Mouse (Mus musculus) CH12.LX (cell line): ENCODE results near the gene Tmbim6. TPM values are rescaled to one million over a fixed set of nuclear protein-coding genes. Genes with fewer than 3 reads are reported as not detected.

ENCODE experiments used
- DNase-seq: peaks from one replicate; pipeline ENCODE4 v3.0.0-alpha.2; 2013; ENCODE audit errors: extremely low read depth
- H3K27ac ChIP-seq: 2 replicates; pipeline ENCODE4 v1.5.1; 2012; ENCODE audit warnings: low read depth, mild to moderate bottlenecking, control low read depth, moderate library complexity; ENCODE audit not compliant: insufficient read depth
- H3K27me3 ChIP-seq: replicated peaks from 2 replicates; pipeline ENCODE3; 2012; ENCODE audit warnings: inconsistent platforms
- H3K36me3 ChIP-seq, 2 experiments: replicated peaks in 1 of 2; 2 replicates each; pipeline versions ENCODE3 to v1.6.1; 2012; ENCODE audit warnings: inconsistent platforms in 1 of 2, low read length in 1 of 2, mild to moderate bottlenecking in 1 of 2, mixed read lengths in 1 of 2, moderate library complexity in 1 of 2; ENCODE audit not compliant: control insufficient read depth in 1 of 2, insufficient read depth in 1 of 2
- H3K4me1 ChIP-seq, 2 experiments: 2 replicates each; pipeline ENCODE4 v1.6.1; 2012; ENCODE audit warnings: inconsistent platforms in 1 of 2, moderate library complexity in 1 of 2; ENCODE audit not compliant: insufficient read depth in 2 of 2, control insufficient read depth in 1 of 2
- H3K4me2 ChIP-seq: 2 replicates; pipeline ENCODE4 v1.6.1; 2012; ENCODE audit warnings: low read depth, mild to moderate bottlenecking, control low read depth; ENCODE audit not compliant: poor library complexity, insufficient read depth, severe bottlenecking
- H3K4me3 ChIP-seq, 3 experiments: fragments of 150-350 bp in 1 of 3; sonication (generic) in 1 of 3; replicated peaks in 1 of 3; 2 replicates each; pipeline versions ENCODE3 to v1.5.1; 2011 to 2012; ENCODE audit warnings: low read depth in 2 of 3, low read length in 2 of 3, mild to moderate bottlenecking in 2 of 3, moderate library complexity in 2 of 3, control low read depth in 1 of 3, improper control_type of control experiment in 1 of 3, inconsistent platforms in 1 of 3, mixed read lengths in 1 of 3; ENCODE audit not compliant: poor library complexity in 1 of 3
- H3K79me2 ChIP-seq: replicated peaks from 2 replicates; pipeline ENCODE4 v1.6.1; 2012; ENCODE audit warnings: mild to moderate bottlenecking, moderate library complexity; ENCODE audit not compliant: control insufficient read depth, poor library complexity, insufficient read depth, severe bottlenecking; ENCODE audit errors: extremely low read depth
- H3K9ac ChIP-seq: 2 replicates; pipeline ENCODE4 v1.6.1; 2012; ENCODE audit warnings: low read depth, mild to moderate bottlenecking, control low read depth, moderate library complexity; ENCODE audit not compliant: insufficient read depth
- H3K9me3 ChIP-seq: replicated peaks from 2 replicates; pipeline ENCODE3; 2012; ENCODE audit warnings: low read length, inconsistent platforms, mixed read lengths
- CHD1 ChIP-seq: IDR thresholded peaks from 2 replicates; pipeline ENCODE4 v1.6.1; 2012; ENCODE audit warnings: low read depth, low read length, improper control_type of control experiment, inconsistent platforms
- CTCF ChIP-seq, 2 experiments: IDR thresholded peaks in 1 of 2; conservative IDR thresholded peaks in 1 of 2; 2 replicates each; pipeline ENCODE4 v1.5.1; 2011 to 2012; ENCODE audit warnings: low read depth in 2 of 2, low read length in 2 of 2, improper control_type of control experiment in 1 of 2, inconsistent platforms in 1 of 2, mild to moderate bottlenecking in 1 of 2, moderate library complexity in 1 of 2
- E2F4 ChIP-seq: IDR thresholded peaks from 2 replicates; pipeline ENCODE4 v1.6.1; 2011; ENCODE audit warnings: low read depth, low read length, improper control_type of control experiment; ENCODE audit not compliant: insufficient replicate concordance
- ELF1 ChIP-seq: IDR thresholded peaks from 2 replicates; pipeline ENCODE4 v1.6.1; 2014; ENCODE audit warnings: low read depth, mild to moderate bottlenecking, inconsistent platforms, low read length, improper control_type of control experiment
- EP300 ChIP-seq: IDR thresholded peaks from 2 replicates; pipeline ENCODE4 v1.6.1; 2011; ENCODE audit warnings: low read length, improper control_type of control experiment
- ETS1 ChIP-seq: conservative IDR thresholded peaks from 2 replicates; pipeline ENCODE4 v1.6.1; 2012; ENCODE audit warnings: low read depth, mild to moderate bottlenecking, inconsistent platforms, low read length, improper control_type of control experiment, moderate library complexity
- HCFC1 ChIP-seq: IDR thresholded peaks from 2 replicates; pipeline ENCODE4 v1.6.1; 2012; ENCODE audit warnings: low read depth, mild to moderate bottlenecking, inconsistent platforms, low read length, improper control_type of control experiment
- IRF4 ChIP-seq: IDR thresholded peaks from 2 replicates; pipeline ENCODE4 v1.6.1; 2014; ENCODE audit warnings: low read depth, mild to moderate bottlenecking, inconsistent platforms, low read length, improper control_type of control experiment
- JUND ChIP-seq: conservative IDR thresholded peaks from 2 replicates; pipeline ENCODE4 v1.6.1; 2011; ENCODE audit warnings: low read depth, low read length, improper control_type of control experiment
- KAT2A ChIP-seq: IDR thresholded peaks from 2 replicates; pipeline ENCODE4 v1.6.1; 2012; ENCODE audit warnings: low read length, improper control_type of control experiment, inconsistent platforms; ENCODE audit not compliant: insufficient replicate concordance
- MAZ ChIP-seq: IDR thresholded peaks from 2 replicates; pipeline ENCODE4 v1.6.1; 2012; ENCODE audit warnings: low read depth, mild to moderate bottlenecking, inconsistent platforms, low read length, improper control_type of control experiment, moderate library complexity
- MXI1 ChIP-seq: IDR thresholded peaks from 2 replicates; pipeline ENCODE4 v1.6.1; 2011; ENCODE audit warnings: mild to moderate bottlenecking, low read depth, low read length, improper control_type of control experiment
- MYC ChIP-seq: IDR thresholded peaks from 2 replicates; pipeline ENCODE4 v1.6.1; 2011; ENCODE audit warnings: low read depth, mild to moderate bottlenecking, improper control_type of control experiment, low read length
- NELFE ChIP-seq: IDR thresholded peaks from 2 replicates; pipeline ENCODE4 v1.6.1; 2011; ENCODE audit warnings: low read depth, low read length, improper control_type of control experiment
- NRF1 ChIP-seq: IDR thresholded peaks from 2 replicates; pipeline ENCODE4 v1.6.1; 2014; ENCODE audit warnings: low read depth, mild to moderate bottlenecking, inconsistent platforms, low read length, improper control_type of control experiment, moderate library complexity
- POLR2A ChIP-seq: IDR thresholded peaks from 2 replicates; pipeline ENCODE4 v1.6.1; 2011; ENCODE audit warnings: low read depth, mild to moderate bottlenecking, improper control_type of control experiment, low read length
- POLR2AphosphoS2 ChIP-seq: IDR thresholded peaks from 2 replicates; pipeline ENCODE4 v1.6.1; 2011; ENCODE audit warnings: low read depth, low read length, improper control_type of control experiment
- RAD21 ChIP-seq: IDR thresholded peaks from 2 replicates; pipeline ENCODE4 v1.6.1; 2011; ENCODE audit warnings: low read depth, mild to moderate bottlenecking, low read length, improper control_type of control experiment, moderate library complexity
- SMC3 ChIP-seq: IDR thresholded peaks from 2 replicates; pipeline ENCODE4 v1.6.1; 2011; ENCODE audit warnings: low read depth, low read length, improper control_type of control experiment
- UBTF ChIP-seq: IDR thresholded peaks from 2 replicates; pipeline ENCODE4 v1.6.1; 2012; ENCODE audit warnings: low read depth, mild to moderate bottlenecking, inconsistent platforms, low read length, improper control_type of control experiment, moderate library complexity
- USF2 ChIP-seq: conservative IDR thresholded peaks from 2 replicates; pipeline ENCODE4 v1.6.1; 2011; ENCODE audit warnings: low read depth, low read length, improper control_type of control experiment
- ZKSCAN1 ChIP-seq: IDR thresholded peaks from 2 replicates; pipeline ENCODE4 v1.6.1; 2012; ENCODE audit warnings: low read depth, inconsistent platforms, low read length, improper control_type of control experiment, borderline replicate concordance
- ZMIZ1 ChIP-seq: IDR thresholded peaks from 2 replicates; pipeline ENCODE4 v1.6.1; 2012; ENCODE audit warnings: low read depth, mild to moderate bottlenecking, inconsistent platforms, low read length, improper control_type of control experiment
- dilution Hi-C: fragments of 300-500 bp; cut with MboI; formaldehyde crosslinking; loops from 2 replicates; pipeline ENCODE4 v1.14.3; 2020; ENCODE audit warnings: low sequenced_read_pairs; ENCODE audit not compliant: extremely low pct_unique_long_range_greater_than_20kb, extremely low pct_ligation_motif_present
- in situ Hi-C: fragments of 300-500 bp; cut with MboI; formaldehyde crosslinking; loops from 3 replicates; pipeline ENCODE4 v1.14.3; 2019; ENCODE audit warnings: low sequenced_read_pairs, low pct_ligation_motif_present, low pct_unique_long_range_greater_than_20kb, mixed read lengths
- polyA plus RNA-seq: library from polyadenylated mRNA; unstranded; fragments of >175 nt; gene quantifications from 2 replicates; pipeline ENCODE4 v1.2.1, GENCODE M21; 2012; ENCODE audit warnings: low read depth; ENCODE audit not compliant: insufficient read length
- total RNA-seq, 2 experiments: library from RNA; depleted of rRNA; stranded (reverse); fragments of 300-350 nt in 1 of 2; fragments of >200 nt in 1 of 2; gene quantifications; 2 replicates each; pipeline ENCODE4 v1.2.3; 2012 to 2014

The Tmbim6 gene
- total and polyA plus RNA-seq, 3 experiments, result 268 to 329 (median 269) TPM

- no peak overlapping the region for H3K4me3 ChIP-seq
- peaks cover 61 to 96% of the 10 kb centered on the region in 2 experiments for H3K36me3 ChIP-seq
- TF ChIP-seq ZKSCAN1 (no peak), JUND (no peak), ETS1 (no peak), USF2 (no peak), UBTF (no peak), E2F4 (no peak), MAZ (no peak), POLR2A (no peak), ZMIZ1 (no peak), EP300 (no peak), SMC3 (no peak), NRF1 (no peak), CHD1 (no peak), NELFE (no peak), ELF1 (no peak)
- H3K27me3 ChIP-seq, result no peaks in the 10 kb centered on the region
- H3K4me1 ChIP-seq, result peaks cover 8 to 34% of the 10 kb centered on the region in 2 experiments
- H3K9ac ChIP-seq, result no peak overlapping the region
- peaks cover 59% of the 10 kb centered on the region for H3K79me2 ChIP-seq
- H3K9me3 ChIP-seq, result no peaks in the 10 kb centered on the region
- in situ Hi-C loops, result no loop called here
- no peak for DNase-seq
- H3K4me2 ChIP-seq, result no peak overlapping the region
- dilution Hi-C loops, result no loop called here
- no peak overlapping the region for H3K27ac ChIP-seq
Observed at GRCm38 (mm10) chr15:99403159-99403889, 10.6 kb downstream of the Tmbim6 start.

- in situ Hi-C loops, result no loop called here
- Histone ChIP-seq H3K27me3 (no peaks in the 10 kb centered on the region), H3K9ac (no peak overlapping the region), H3K4me1 (peaks cover 0 to 17% of the 10 kb centered on the region in 2 experiments; a peak in 2 of 4 replicates), H3K36me3 (peaks cover 73 to 98% of the 10 kb centered on the region in 2 experiments), H3K79me2 (peaks cover 41% of the 10 kb centered on the region), H3K4me2 (no peak overlapping the region), H3K27ac (no peak overlapping the region), H3K9me3 (no peaks in the 10 kb centered on the region), H3K4me3 (no peak overlapping the region)
- dilution Hi-C loops, result no loop called here
- no peak for DNase-seq
- TF ChIP-seq IRF4, result no peak
- TF ChIP-seq RAD21, result no peak
- no peak for TF ChIP-seq CTCF (conservative IDR thresholded peaks at IDR 0.05 in 1 of 2, IDR thresholded peaks at IDR 0.05 in 1 of 2; ENCODE audit: low read depth in 2 of 2, low read length in 2 of 2)
- TF ChIP-seq HCFC1, result no peak
- TF ChIP-seq MXI1, result no peak
- TF ChIP-seq CHD1, result no peak
- TF ChIP-seq SMC3, result no peak
- TF ChIP-seq E2F4, result no peak
- no peak for TF ChIP-seq POLR2AphosphoS2
- no peak for TF ChIP-seq ELF1
- TF ChIP-seq NELFE, result no peak
- TF ChIP-seq EP300, result no peak
- TF ChIP-seq MAZ, result no peak
- TF ChIP-seq USF2, result no peak
- TF ChIP-seq ETS1, result no peak
- TF ChIP-seq KAT2A, result no peak
- TF ChIP-seq MYC, result no peak
Observed at GRCm38 (mm10) chr15:99405150-99405549, 12.5 kb downstream of the Tmbim6 start.
